Mouse (Mus musculus) urinary bladder, postnatal 25 days (tissue): ENCODE data around the gene Bmp2k.

ENCODE experiments used
- DNase-seq: peaks from one replicate; pipeline ENCODE4 v3.0.0; 2022; ENCODE audit warnings: low spot score

The Bmp2k gene

GRCm38 (mm10) chr5:96997310-96997801 lies at the start of gene Bmp2k:
Gene Bmp2k, plus strand, starts transcription at chr5:96997689.
- peak; percentile 84 for DNase-seq

- no peak for DNase-seq
Observed at GRCm38 (mm10) chr5:96948856-96949527, 48.5 kb upstream of the Bmp2k start.

- no peak for DNase-seq
Observed at GRCm38 (mm10) chr5:96949839-96950666, 47.4 kb upstream of the Bmp2k start.

- DNase-seq, result no peak
Observed at GRCm38 (mm10) chr5:96950667-96951492, 46.6 kb upstream of the Bmp2k start.

GRCm38 (mm10) chr5:96951493-96952105 lies 45.9 kb upstream of the Bmp2k start:
- no peak for DNase-seq

GRCm38 (mm10) chr5:96954040-96954439 lies 43.4 kb upstream of the Bmp2k start:
- no peak for DNase-seq

GRCm38 (mm10) chr5:96954466-96955027 lies 42.9 kb upstream of the Bmp2k start:
- DNase-seq, result no peak

- DNase-seq, result no peak
Observed at GRCm38 (mm10) chr5:96956926-96957325, 40.6 kb upstream of the Bmp2k start.

GRCm38 (mm10) chr5:96961122-96961521 lies 36.4 kb upstream of the Bmp2k start:
- DNase-seq, result no peak

GRCm38 (mm10) chr5:96961852-96962251 lies 35.6 kb upstream of the Bmp2k start:
- no peak for DNase-seq

- DNase-seq, result no peak
Observed at GRCm38 (mm10) chr5:96962252-96962933, 35.1 kb upstream of the Bmp2k start.

- DNase-seq, result no peak
Observed at GRCm38 (mm10) chr5:96962934-96963301, 34.6 kb upstream of the Bmp2k start.

GRCm38 (mm10) chr5:96964062-96965028 lies 33.1 kb upstream of the Bmp2k start:
- no peak for DNase-seq

- DNase-seq, result no peak
Observed at GRCm38 (mm10) chr5:96965029-96965403, 32.5 kb upstream of the Bmp2k start.

GRCm38 (mm10) chr5:96965503-96965902 lies 32.0 kb upstream of the Bmp2k start:
- DNase-seq, result no peak

- DNase-seq, result no peak
Observed at GRCm38 (mm10) chr5:96968628-96969027, 28.9 kb upstream of the Bmp2k start.

- no peak for DNase-seq
Observed at GRCm38 (mm10) chr5:96969032-96969431, 28.5 kb upstream of the Bmp2k start.

- DNase-seq, result no peak
Observed at GRCm38 (mm10) chr5:96969705-96970471, 27.6 kb upstream of the Bmp2k start.

GRCm38 (mm10) chr5:96970472-96970848 lies 27.0 kb upstream of the Bmp2k start:
- no peak for DNase-seq
